Mouse (Mus musculus) CD4-positive, CD25-positive, alpha-beta regulatory T cell (primary cell): ENCODE results near the gene Gm4027. TPM values are rescaled to one million over a fixed set of nuclear protein-coding genes. Genes with fewer than 3 reads are reported as not detected.

Experiments
- polyA plus RNA-seq: library from polyadenylated mRNA; unstranded; fragments of 100-300 nt; shearing (Covaris generic); gene quantifications from one replicate; pipeline ENCODE4 v1.2.1, GENCODE M21; 2017

Gm4027 gene
- not detected for polyA plus RNA-seq

DNA sequence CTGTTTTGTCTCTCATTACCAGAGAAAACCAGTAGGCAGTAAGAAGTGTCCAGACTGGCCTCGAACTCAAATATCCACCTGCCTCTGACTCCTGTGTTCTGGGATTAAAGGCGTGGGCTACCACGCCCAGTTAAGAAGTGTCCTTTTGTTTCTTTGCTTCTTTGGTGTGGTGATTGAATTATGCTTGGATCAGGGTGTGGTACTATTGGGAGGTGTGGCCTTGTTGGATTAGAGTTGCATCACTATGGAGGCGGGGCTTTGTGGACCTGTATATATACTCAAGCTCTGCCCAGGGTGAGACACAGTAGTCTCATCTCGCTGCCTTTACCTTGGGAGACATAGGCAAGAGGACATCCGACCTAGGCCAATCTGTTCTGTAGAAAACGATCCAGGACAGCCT, at the start of gene Gm4027:
Gm4027 (plus strand) TSS at position 301 of the 400 bp plus-strand sequence.

DNA sequence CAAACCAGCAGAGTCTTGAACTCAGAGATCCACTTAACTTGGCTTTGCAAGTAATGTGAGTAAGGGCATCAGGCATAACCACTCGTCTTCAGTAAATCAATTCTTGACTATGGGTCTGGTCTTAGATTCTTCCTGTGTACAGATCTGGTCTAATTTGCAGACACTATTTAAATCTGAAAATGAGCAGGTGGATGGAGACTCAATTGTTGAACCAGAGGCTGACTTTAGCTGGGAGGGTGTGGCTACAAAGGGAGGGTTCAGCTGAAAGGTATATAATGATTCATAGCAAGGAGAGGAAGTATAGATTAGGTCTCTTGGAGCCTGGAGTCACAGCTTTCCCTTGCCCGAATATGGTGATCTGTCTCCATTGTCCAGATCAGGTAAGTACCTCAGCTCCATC, 16.3 kb upstream of the Gm4027 start, which contains the start of gene Oog1:
Oog1 (plus strand) TSS at position 301 of the 400 bp plus-strand sequence.

GRCm38 (mm10) chr12:87644520-87644919, 25.9 kb downstream of the Gm4027 start, which contains the start of gene Gm16381:
TSS of gene Gm16381 (minus strand) at chr12:87644620.

Other genes starting within 250 kb of the Gm4027 start
- 151 TPM for gene Sptlc2, start 230.5 kb upstream of the Gm4027 start, polyA plus RNA-seq
- gene Slirp, start 175.0 kb upstream of the Gm4027 start, polyA plus RNA-seq: 75.0 TPM
- 72.0 TPM for gene Alkbh1, start 174.9 kb upstream of the Gm4027 start, polyA plus RNA-seq
- 181 TPM for gene Snw1, start 146.6 kb upstream of the Gm4027 start, polyA plus RNA-seq
- not detected for gene Gm5788, start 124.1 kb upstream of the Gm4027 start, polyA plus RNA-seq
- not detected for gene Gm8300, start 104.6 kb upstream of the Gm4027 start, polyA plus RNA-seq
- gene Oog1, start 16.2 kb upstream of the Gm4027 start, polyA plus RNA-seq: not detected
- 0.56 TPM for gene Gm16381, start 25.8 kb downstream of the Gm4027 start, polyA plus RNA-seq
- gene Gm21319, start 156.9 kb downstream of the Gm4027 start, polyA plus RNA-seq: 0.10 TPM
- not detected for gene Gm21936, start 176.6 kb downstream of the Gm4027 start, polyA plus RNA-seq
- not detected for gene BB287469, start 197.7 kb downstream of the Gm4027 start, polyA plus RNA-seq
- 0.56 TPM for gene Gm2001, start 223.5 kb downstream of the Gm4027 start, polyA plus RNA-seq